Mouse (Mus musculus) MEL (cell line): Measurements from ENCODE around the gene Tgds.

ENCODE experiments used
- MAX ChIP-seq: IDR thresholded peaks from 2 replicates; pipeline ENCODE4 v1.6.1; 2011; ENCODE audit warnings: low read length, improper control_type of control experiment
- NRF1 ChIP-seq: IDR thresholded peaks from 2 replicates; pipeline ENCODE4 v1.6.1; 2014; ENCODE audit warnings: low read depth, mild to moderate bottlenecking, inconsistent platforms, low read length, improper control_type of control experiment, moderate library complexity; ENCODE audit not compliant: poor library complexity, insufficient read depth, severe bottlenecking
- SMC3 ChIP-seq: IDR thresholded peaks from 2 replicates; pipeline ENCODE4 v1.6.1; 2011; ENCODE audit warnings: low read depth, low read length, improper control_type of control experiment
- USF1 ChIP-seq: IDR thresholded peaks from 2 replicates; pipeline ENCODE4 v1.6.1; 2014; ENCODE audit warnings: low read depth, mild to moderate bottlenecking, inconsistent platforms, low read length, improper control_type of control experiment, moderate library complexity

GRCm38 (mm10) chr14:118101227-118101990 lies 31.1 kb downstream of the Tgds start:
- TF ChIP-seq SMC3 (no peak), USF1 (no peak), NRF1 (no peak), MAX (no peak)
